Mouse (Mus musculus) layer of hippocampus, postnatal 14 days (tissue): ENCODE results near the gene Olfr1145. TPM values are rescaled to one million over a fixed set of nuclear protein-coding genes. Genes with fewer than 3 reads are reported as not detected.
A peak's percentile ranks its signal among the peaks of the same experiment; 100 is the strongest.

Experiments used
- DNase-seq, 2 experiments: peaks; one replicate each; pipeline ENCODE4 v3.0.0; 2021 to 2022; ENCODE audit warnings: low spot score in 2 of 2, mixed read lengths in 1 of 2
- long read RNA-seq, 2 experiments: library from polyadenylated mRNA; stranded (forward); transcript quantifications; one replicate each; pipeline ENCODE4 v2.0.0; 2021
- total RNA-seq, 2 experiments: library from RNA; stranded (reverse); gene quantifications; 2 replicates each; pipeline ENCODE4 v1.2.3; 2021

The Olfr1145 gene
- not detected for total RNA-seq
- long read RNA-seq, experiment 1: 0 reads
- long read RNA-seq, experiment 2: 0 reads

GRCm38 (mm10) chr2:87809522-87809921, at the start of gene Olfr1145:
Olfr1145 (plus strand) TSS chr2:87809822.
- no peak for DNase-seq

- DNase-seq: peak in 1 of 2 experiments; percentile 4
These were observed 33.5 kb upstream of the Olfr1145 start for GRCm38 (mm10) chr2:87776143-87776542.

- no peak for DNase-seq
These were observed 30.4 kb upstream of the Olfr1145 start, which contains the start of gene Olfr152 for GRCm38 (mm10) chr2:87779183-87779582. Olfr152 (plus strand) TSS chr2:87779483.

GRCm38 (mm10) chr2:87800292-87800691, 9.3 kb upstream of the Olfr1145 start, which contains the start of gene Olfr1143:
Olfr1143 (plus strand) TSS chr2:87800592.
- no peak for DNase-seq

- DNase-seq: no peak
These were observed 20.6 kb downstream of the Olfr1145 start, which contains the start of gene Olfr1148 for GRCm38 (mm10) chr2:87830233-87830632. Olfr1148 (plus strand) TSS chr2:87830533.

GRCm38 (mm10) chr2:87843693-87844092, 34.1 kb downstream of the Olfr1145 start, which contains the start of gene Olfr1150-ps1:
Olfr1150-ps1 (plus strand) TSS chr2:87843993.
- DNase-seq: no peak

GRCm38 (mm10) chr2:87855562-87855961, 45.9 kb downstream of the Olfr1145 start, which contains the start of gene Olfr1151:
Olfr1151 (plus strand) TSS chr2:87855862.
- no peak for DNase-seq

Other genes starting within 250 kb of the Olfr1145 start
- gene Olfr1129, start 235.9 kb upstream of the Olfr1145 start, total RNA-seq: not detected
- not detected for gene Olfr1130, start 203.6 kb upstream of the Olfr1145 start, total RNA-seq
- not detected for gene Olfr1131, start 182.7 kb upstream of the Olfr1145 start, total RNA-seq
- not detected for gene Olfr1132, start 172.3 kb upstream of the Olfr1145 start, total RNA-seq
- gene Olfr1133, start 162.4 kb upstream of the Olfr1145 start, total RNA-seq: not detected
- not detected for gene Olfr1134, start 151.4 kb upstream of the Olfr1145 start, total RNA-seq
- not detected for gene Olfr1135, start 136.2 kb upstream of the Olfr1145 start, total RNA-seq
- not detected for gene Olfr1136, start 115.9 kb upstream of the Olfr1145 start, total RNA-seq
- not detected for gene Olfr1137, start 96.6 kb upstream of the Olfr1145 start, total RNA-seq
- gene Olfr1138, start 69.8 kb upstream of the Olfr1145 start, total RNA-seq: not detected
- gene Olfr1140, start 66.1 kb upstream of the Olfr1145 start, total RNA-seq: not detected
- gene Olfr1141, start 55.8 kb upstream of the Olfr1145 start, total RNA-seq: not detected
- gene Olfr152, start 30.3 kb upstream of the Olfr1145 start, total RNA-seq: not detected
- gene Olfr1143, start 9.2 kb upstream of the Olfr1145 start, total RNA-seq: not detected
- not detected for gene Olfr1148, start 20.7 kb downstream of the Olfr1145 start, total RNA-seq
- gene Olfr1150-ps1, start 34.2 kb downstream of the Olfr1145 start, total RNA-seq: not detected
- gene Olfr1151, start 46.0 kb downstream of the Olfr1145 start, total RNA-seq: not detected
- not detected for gene Olfr1152, start 56.7 kb downstream of the Olfr1145 start, total RNA-seq
- not detected for gene Olfr1153, start 85.1 kb downstream of the Olfr1145 start, total RNA-seq
- gene Olfr1154, start 95.3 kb downstream of the Olfr1145 start, total RNA-seq: not detected
- not detected for gene Olfr1155, start 135.3 kb downstream of the Olfr1145 start, total RNA-seq
- not detected for gene Olfr1156, start 143.3 kb downstream of the Olfr1145 start, total RNA-seq
- not detected for gene Olfr1157, start 158.5 kb downstream of the Olfr1145 start, total RNA-seq
- not detected for gene Olfr74, start 164.8 kb downstream of the Olfr1145 start, total RNA-seq
- not detected for gene Olfr1158, start 180.3 kb downstream of the Olfr1145 start, total RNA-seq
- not detected for gene Olfr1160, start 198.4 kb downstream of the Olfr1145 start, total RNA-seq
- not detected for gene Olfr1161, start 213.0 kb downstream of the Olfr1145 start, total RNA-seq
- gene Olfr73, start 227.9 kb downstream of the Olfr1145 start, total RNA-seq: not detected
- not detected for gene Olfr1162, start 241.3 kb downstream of the Olfr1145 start, total RNA-seq